Comparison of ENCODE assay signal across 9 mouse cellular contexts in the genomic region with DNA sequence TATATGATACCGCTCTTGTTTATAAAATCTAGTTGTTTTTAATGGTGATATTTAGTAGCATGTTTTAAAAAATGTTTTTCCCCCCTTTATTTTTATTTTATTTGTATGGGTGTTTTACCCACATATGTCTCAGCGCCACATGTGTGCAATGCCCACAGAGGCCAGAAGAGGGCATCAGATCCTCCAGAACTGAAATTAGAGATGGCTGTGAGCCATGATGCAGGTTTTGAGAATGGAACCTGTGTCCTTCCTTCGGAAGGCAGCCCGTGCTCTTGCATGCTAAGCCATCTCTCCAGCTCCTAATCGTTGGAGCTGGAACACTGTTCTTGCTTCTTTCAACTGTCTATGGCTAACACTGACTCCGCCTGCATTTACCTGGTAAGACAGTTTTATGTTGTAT. TPM values are rescaled to one million over a fixed set of nuclear protein-coding genes. Genes with fewer than 3 reads are reported as not detected.
DNase-seq lines count a peak whose midpoint lies in the region; ATAC-seq lines count a peak whose summit lies in the region.
"Had no signal": no experiment of that assay in that cellular context is flagged by ENCODE, and none has a peak within 500 bp of the region (broad histone marks: within the 10 kb centered on the region; RNA-seq: fewer than 3 reads in every experiment).

No protein-coding gene starts in this region.

- H3K9me3 ChIP-seq in neural tube, embryonic 15.5 days (replicated peaks): no peaks in the 10 kb centered on the region
- H3K9me3 ChIP-seq in limb, embryonic 10.5 days (replicated peaks): no peaks in the 10 kb centered on the region
- H3K9me3 ChIP-seq: heart, embryonic 15.5 days had no signal

- H3K36me3 ChIP-seq in neural tube, embryonic 15.5 days: no peaks in the 10 kb centered on the region
- H3K36me3 ChIP-seq in limb, embryonic 10.5 days: peaks cover 7% of the 10 kb centered on the region; the same call in 1 of the 2 replicates

- ATAC-seq in neural tube, embryonic 15.5 days (ENCODE audit: low FRiP score): no peak
- ATAC-seq in erythroid progenitor cell, adult 5-6 weeks (replicated peaks; ENCODE audit: low FRiP score, poor library complexity, severe bottlenecking): no peak

- no peak overlapping the region for H3K4me2 ChIP-seq in neural tube, embryonic 15.5 days
- H3K4me2 ChIP-seq: heart, embryonic 15.5 days had no signal

- DNase-seq in neural tube, embryonic 10.5 days (ENCODE audit: extremely low spot score, low spot score): peak; percentile 62
- peak; percentile 64 for DNase-seq in adipocyte (ENCODE audit: low spot score)
- peak; percentile 46 to 71 for DNase-seq in cerebellum, postnatal 4 days (ENCODE audit: low spot score in 2 of 2)
- peak; percentile 82 for DNase-seq in heart, postnatal 4 days
- DNase-seq in limb, embryonic 10.5 days (ENCODE audit: low spot score): peak; percentile 63
- peak; percentile 38 for DNase-seq in retina, postnatal 7 days (ENCODE audit: low read depth, low spot score)

- no peaks in the 10 kb centered on the region for H3K27me3 ChIP-seq in neural tube, embryonic 15.5 days (replicated peaks)
- no peaks in the 10 kb centered on the region for H3K27me3 ChIP-seq in limb, embryonic 10.5 days (ENCODE audit: low read depth, poor library complexity, severe bottlenecking)
- H3K27me3 ChIP-seq: heart, embryonic 15.5 days had no signal

- no peak overlapping the region for H3K9ac ChIP-seq in neural tube, embryonic 15.5 days (replicated peaks)
- H3K9ac ChIP-seq: heart, embryonic 15.5 days had no signal

- H3K4me1 ChIP-seq in neural tube, embryonic 15.5 days: 0 out of 2 replicates have a peak, but pooled peaks cover 4% of the 10 kb centered on the region
- no peaks in the 10 kb centered on the region for H3K4me1 ChIP-seq in limb, embryonic 10.5 days
- H3K4me1 ChIP-seq: heart, embryonic 15.5 days had no signal

- 74% methylated on average over 6 of the region's 6 CpGs for WGBS in neural tube, embryonic 15.5 days
- 77% methylated on average over 6 of the region's 6 CpGs for WGBS in limb, embryonic 10.5 days

- H3K4me3 ChIP-seq in neural tube, embryonic 15.5 days (replicated peaks): no peak overlapping the region
- H3K4me3 ChIP-seq in limb, embryonic 10.5 days: no peak overlapping the region
- H3K4me3 ChIP-seq: heart, embryonic 15.5 days had no signal

- H3K27ac ChIP-seq in neural tube, embryonic 15.5 days (replicated peaks): no peak overlapping the region
- no peak overlapping the region for H3K27ac ChIP-seq in limb, embryonic 10.5 days
- H3K27ac ChIP-seq: heart, embryonic 15.5 days had no signal

RNA-seq across cellular contexts. Expression of a gene that starts 33.8 kb away (rescaled TPM):
- polyA plus RNA-seq in neural tube, embryonic 15.5 days (2015; fragmentation: Nextera tagmentation; extraction: Ambion mirVana): 8.7 and 11.5 TPM in 2 replicates
- 10 to 100 TPM; 17.4 to 18.9 TPM for total RNA-seq in heart, postnatal 4 days (2021)
- 25.5 and 30.1 TPM in 2 replicates for polyA plus RNA-seq in limb, embryonic 10.5 days (2016; fragmentation: Nextera tagmentation; extraction: Ambion mirVana)
- total RNA-seq in erythroid progenitor cell, adult 5-6 weeks (2015; ENCODE audit: low replicate concordance): 1.4 and 3.4 TPM in 2 replicates
- total RNA-seq in erythroid progenitor cell, adult 5-6 weeks (2017; ENCODE audit: low replicate concordance): 0.13 TPM in 1 of 2 replicates, not detected in the other

RNA-seq across cellular contexts. Expression of a gene that starts 34.0 kb away (rescaled TPM):
- polyA plus RNA-seq in neural tube, embryonic 15.5 days (2015; fragmentation: Nextera tagmentation; extraction: Ambion mirVana): 87.0 and 107 TPM in 2 replicates
- total RNA-seq in heart, postnatal 4 days (2021): 1 to 10 TPM; 2.5 to 3.2 TPM
- 25.5 and 35.8 TPM in 2 replicates for polyA plus RNA-seq in limb, embryonic 10.5 days (2016; fragmentation: Nextera tagmentation; extraction: Ambion mirVana)
- total RNA-seq in erythroid progenitor cell, adult 5-6 weeks (2015; ENCODE audit: low replicate concordance): not detected in 2 replicates
- 0.13 TPM in 1 of 2 replicates, not detected in the other for total RNA-seq in erythroid progenitor cell, adult 5-6 weeks (2017; ENCODE audit: low replicate concordance)

Comparison
In these comparisons a context has a peak if more than half of its experiments do, and no peak if none do; other contexts are left out.
1. RNA of a gene that starts 33.8 kb away (total RNA-seq): 17.4 to 18.9 TPM in heart, postnatal 4 days; 0.13 to 3.4 TPM in erythroid progenitor cell, adult 5-6 weeks; every median in the first group is over 4 times any median in the second.
2. Peak in every context shown above with its lines, with median percentiles within 50 percentile points of each other: DNase-seq.